Mouse (Mus musculus): ENCODE measurements around the gene Gm49387.

Gm49387 gene

GRCm38 (mm10) chr14:31640346-31640889 is at the start of gene Gm49387:
Gene Gm49387 (minus strand): TSS chr14:31640878.
- DNase-seq (ENCODE audit: low spot score in 2 of 2) = no peak

- DNase-seq (ENCODE audit: low spot score in 2 of 2) = no peak
Observed at GRCm38 (mm10) chr14:31686231-31686630, 45.6 kb upstream of the Gm49387 start.

GRCm38 (mm10) chr14:31685680-31686079 is 45.0 kb upstream of the Gm49387 start:
- DNase-seq (ENCODE audit: low spot score in 2 of 2) = no peak

GRCm38 (mm10) chr14:31684343-31685040 is 43.8 kb upstream of the Gm49387 start:
- no peak for DNase-seq (ENCODE audit: low spot score in 2 of 2)

GRCm38 (mm10) chr14:31683610-31684009 is 42.9 kb upstream of the Gm49387 start:
- no peak for DNase-seq (ENCODE audit: low spot score in 2 of 2)

GRCm38 (mm10) chr14:31681931-31682555 is 41.4 kb upstream of the Gm49387 start:
- DNase-seq (ENCODE audit: low spot score in 2 of 2) = no peak

- DNase-seq (ENCODE audit: low spot score in 2 of 2) = no peak
Observed at GRCm38 (mm10) chr14:31681291-31681690, 40.6 kb upstream of the Gm49387 start.

GRCm38 (mm10) chr14:31680656-31681055 is 40.0 kb upstream of the Gm49387 start:
- no peak for DNase-seq (ENCODE audit: low spot score in 2 of 2)

GRCm38 (mm10) chr14:31671635-31672320 is 31.1 kb upstream of the Gm49387 start:
- DNase-seq (ENCODE audit: low spot score in 2 of 2) = no peak

GRCm38 (mm10) chr14:31669642-31670490 is 29.2 kb upstream of the Gm49387 start:
- DNase-seq (ENCODE audit: low spot score in 2 of 2) = no peak

- peak; percentile 73 to 82 for DNase-seq (ENCODE audit: low spot score in 2 of 2)
Observed at GRCm38 (mm10) chr14:31669161-31669611, 28.5 kb upstream of the Gm49387 start.

GRCm38 (mm10) chr14:31668326-31668725 is 27.6 kb upstream of the Gm49387 start:
- no peak for DNase-seq (ENCODE audit: low spot score in 2 of 2)

GRCm38 (mm10) chr14:31667741-31668140 is 27.1 kb upstream of the Gm49387 start:
- DNase-seq (ENCODE audit: low spot score in 2 of 2) = no peak

- DNase-seq (ENCODE audit: low spot score in 2 of 2) = no peak
Observed at GRCm38 (mm10) chr14:31666931-31667705, 26.4 kb upstream of the Gm49387 start.

GRCm38 (mm10) chr14:31665566-31665940 is 24.9 kb upstream of the Gm49387 start:
- no peak for DNase-seq (ENCODE audit: low spot score in 2 of 2)

- DNase-seq (ENCODE audit: low spot score in 2 of 2) = peak in 1 of 2 experiments; percentile 6
Observed at GRCm38 (mm10) chr14:31664903-31665565, 24.4 kb upstream of the Gm49387 start.

- DNase-seq (ENCODE audit: low spot score in 2 of 2) = no peak
Observed at GRCm38 (mm10) chr14:31664100-31664902, 23.6 kb upstream of the Gm49387 start.

- no peak for DNase-seq (ENCODE audit: low spot score in 2 of 2)
Observed at GRCm38 (mm10) chr14:31663376-31664099, 22.9 kb upstream of the Gm49387 start.

All from urinary bladder, postnatal 36 days (tissue).